Mouse (Mus musculus): ENCODE measurements around the gene Ap4b1.
"Not testable (repeated sequence)": the region's sequence is repeated elsewhere in the genome, so short reads cannot be mapped to it uniquely, and the experiment has no call there.

Gene Ap4b1

GRCm38 (mm10) chr3:103796389-103796788, 12.9 kb upstream of the Ap4b1 start:
- DNase-seq (ENCODE audit: extremely low read depth, insufficient read length, low spot score), result no peak

GRCm38 (mm10) chr3:103799507-103799906, 9.8 kb upstream of the Ap4b1 start:
- DNase-seq (ENCODE audit: extremely low read depth, insufficient read length, low spot score), result no peak

- peak; percentile 63 for DNase-seq (ENCODE audit: extremely low read depth, insufficient read length, low spot score)
Measured at GRCm38 (mm10) chr3:103801631-103802531, 7.4 kb upstream of the Ap4b1 start.

- DNase-seq (ENCODE audit: extremely low read depth, insufficient read length, low spot score), result no peak
Measured at GRCm38 (mm10) chr3:103802861-103803260, 6.5 kb upstream of the Ap4b1 start.

GRCm38 (mm10) chr3:103805671-103806070, 3.6 kb upstream of the Ap4b1 start:
- DNase-seq (ENCODE audit: extremely low read depth, insufficient read length, low spot score), result no peak

- no peak for DNase-seq (ENCODE audit: extremely low read depth, insufficient read length, low spot score)
Measured at GRCm38 (mm10) chr3:103809799-103810150, 455 bp downstream of the Ap4b1 start.

GRCm38 (mm10) chr3:103810967-103811366, 1.6 kb downstream of the Ap4b1 start:
- DNase-seq (ENCODE audit: extremely low read depth, insufficient read length, low spot score), result no peak

- no peak for DNase-seq (ENCODE audit: extremely low read depth, insufficient read length, low spot score)
Measured at GRCm38 (mm10) chr3:103827548-103827947, 18.2 kb downstream of the Ap4b1 start.

GRCm38 (mm10) chr3:103829036-103829435, 19.7 kb downstream of the Ap4b1 start:
- no peak for DNase-seq (ENCODE audit: extremely low read depth, insufficient read length, low spot score)

- not testable (repeated sequence) for DNase-seq (ENCODE audit: extremely low read depth, insufficient read length, low spot score)
Measured at GRCm38 (mm10) chr3:103830681-103831080, 21.4 kb downstream of the Ap4b1 start.

- no peak for DNase-seq (ENCODE audit: extremely low read depth, insufficient read length, low spot score)
Measured at GRCm38 (mm10) chr3:103831146-103831545, 21.8 kb downstream of the Ap4b1 start.

GRCm38 (mm10) chr3:103832426-103832825, 23.1 kb downstream of the Ap4b1 start, which contains the start of gene Bcl2l15:
Bcl2l15 (plus strand) TSS chr3:103832601.
- no peak for DNase-seq (ENCODE audit: extremely low read depth, insufficient read length, low spot score)

- no peak for DNase-seq (ENCODE audit: extremely low read depth, insufficient read length, low spot score)
Measured at GRCm38 (mm10) chr3:103834001-103834400, 24.7 kb downstream of the Ap4b1 start.

- no peak for DNase-seq (ENCODE audit: extremely low read depth, insufficient read length, low spot score)
Measured at GRCm38 (mm10) chr3:103835272-103835950, 26.1 kb downstream of the Ap4b1 start.

- no peak for DNase-seq (ENCODE audit: extremely low read depth, insufficient read length, low spot score)
Measured at GRCm38 (mm10) chr3:103835951-103836310, 26.6 kb downstream of the Ap4b1 start.

- no peak for DNase-seq (ENCODE audit: extremely low read depth, insufficient read length, low spot score)
Measured at GRCm38 (mm10) chr3:103836453-103836852, 27.1 kb downstream of the Ap4b1 start.

- DNase-seq (ENCODE audit: extremely low read depth, insufficient read length, low spot score), result no peak
Measured at GRCm38 (mm10) chr3:103839711-103840110, 30.4 kb downstream of the Ap4b1 start.

- DNase-seq (ENCODE audit: extremely low read depth, insufficient read length, low spot score), result not testable (repeated sequence)
Measured at GRCm38 (mm10) chr3:103840195-103840594, 30.9 kb downstream of the Ap4b1 start.

GRCm38 (mm10) chr3:103840946-103841345, 31.6 kb downstream of the Ap4b1 start:
- DNase-seq (ENCODE audit: extremely low read depth, insufficient read length, low spot score), result not testable (repeated sequence)

- no peak for DNase-seq (ENCODE audit: extremely low read depth, insufficient read length, low spot score)
Measured at GRCm38 (mm10) chr3:103850644-103851363, 41.5 kb downstream of the Ap4b1 start.

- no peak for DNase-seq (ENCODE audit: extremely low read depth, insufficient read length, low spot score)
Measured at GRCm38 (mm10) chr3:103851481-103851880, 42.2 kb downstream of the Ap4b1 start.

Measured in 3134 (cell line).